Mouse (Mus musculus): Measurements from ENCODE around the gene Btbd35f20. TPM values are rescaled to one million over a fixed set of nuclear protein-coding genes. Genes with fewer than 3 reads are reported as not detected.
"Not testable (repeated sequence)": the region's sequence is repeated elsewhere in the genome, so short reads cannot be mapped to it uniquely, and the experiment has no call there.

Gene Btbd35f20
- not detected in 2 replicates for polyA plus RNA-seq (2015; fragmentation: Nextera tagmentation; extraction: Ambion mirVana)

- not testable (repeated sequence) for H3K4me3 ChIP-seq (replicated peaks); H3K9ac ChIP-seq; H3K36me3 ChIP-seq; H3K4me2 ChIP-seq; H3K27me3 ChIP-seq (replicated peaks); H3K4me1 ChIP-seq; H3K27ac ChIP-seq; H3K9me3 ChIP-seq; ATAC-seq (ENCODE audit: insufficient read depth, low FRiP score, low read depth)
- no CpG with 5 or more reads among the region's 4 CpGs for WGBS
Measured at GRCm38 (mm10) chrX:4291145-4291544, at the start of gene Btbd35f20. TSS of gene Btbd35f20 (minus strand) at chrX:4291245.

Other genes starting within 250 kb of the Btbd35f20 start
- gene Btbd35f28, start 94.7 kb downstream of the Btbd35f20 start, polyA plus RNA-seq (2015; fragmentation: Nextera tagmentation; extraction: Ambion mirVana) = not detected in 2 replicates
- gene Btbd35f17, start 79.4 kb upstream of the Btbd35f20 start, polyA plus RNA-seq (2015; fragmentation: Nextera tagmentation; extraction: Ambion mirVana) = not detected in 2 replicates

All from stomach, embryonic 15.5 days (tissue).